Mouse (Mus musculus): ENCODE data around the gene H2-Ob. TPM values are rescaled to one million over a fixed set of nuclear protein-coding genes. Genes with fewer than 3 reads are reported as not detected.
A peak's percentile ranks its signal among the peaks of the same experiment; 100 is the strongest.

The H2-Ob gene
- polyA plus RNA-seq, 1 experiment from 2014 or later = 0.54 TPM

DNA sequence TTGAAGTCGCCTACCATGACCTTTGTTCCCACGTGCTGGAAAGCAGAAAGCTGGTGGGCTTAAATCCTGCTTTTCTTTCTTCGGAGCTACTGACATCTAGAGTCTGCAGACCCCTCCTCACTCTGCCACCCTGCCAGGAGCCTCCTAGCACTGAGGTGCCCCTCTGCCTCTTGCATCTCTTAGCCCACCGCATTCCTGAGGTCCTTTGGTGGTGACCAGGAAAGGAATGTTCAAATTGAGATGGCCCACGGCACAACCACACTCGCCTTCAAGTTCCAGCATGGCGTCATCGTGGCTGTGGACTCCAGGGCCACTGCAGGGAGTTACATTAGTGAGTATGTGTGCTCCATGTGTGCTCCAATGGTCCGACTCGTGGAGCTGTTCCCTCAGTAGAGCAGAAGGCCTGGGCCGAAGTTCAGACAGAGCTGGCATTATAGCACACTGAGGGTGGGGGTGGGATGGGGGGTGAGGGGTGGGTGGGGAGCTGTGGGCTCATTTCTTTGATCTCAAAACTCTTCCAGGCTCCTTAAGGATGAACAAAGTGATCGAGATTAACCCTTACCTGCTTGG lies 39.6 kb upstream of the H2-Ob start:
- no peak overlapping the region for H3K9ac ChIP-seq (ENCODE audit: low read depth, low read length)
- peaks cover 24% of the 10 kb centered on the region for H3K27me3 ChIP-seq (ENCODE audit: control insufficient read depth, insufficient read depth, low read depth, low read length)
- no peak for ATAC-seq (ENCODE audit: low read depth)
- H3K9me3 ChIP-seq (replicated peaks; ENCODE audit: control insufficient read depth, low read length) = no peaks in the 10 kb centered on the region
- H3K4me3 ChIP-seq (ENCODE audit: low read depth, low read length) = no peak overlapping the region
- peaks cover 16% of the 10 kb centered on the region for H3K4me1 ChIP-seq (ENCODE audit: control insufficient read depth, low read depth, low read length)
- H3K36me3 ChIP-seq (ENCODE audit: control insufficient read depth, insufficient read depth) = no peaks in the 10 kb centered on the region
- 57% methylated on average over 12 of the region's 12 CpGs for WGBS (ENCODE audit: insufficient replicate concordance)
- no peak overlapping the region for H3K27ac ChIP-seq (ENCODE audit: low read length)
- no peak overlapping the region for H3K4me2 ChIP-seq (ENCODE audit: low read depth, low read length)

DNA sequence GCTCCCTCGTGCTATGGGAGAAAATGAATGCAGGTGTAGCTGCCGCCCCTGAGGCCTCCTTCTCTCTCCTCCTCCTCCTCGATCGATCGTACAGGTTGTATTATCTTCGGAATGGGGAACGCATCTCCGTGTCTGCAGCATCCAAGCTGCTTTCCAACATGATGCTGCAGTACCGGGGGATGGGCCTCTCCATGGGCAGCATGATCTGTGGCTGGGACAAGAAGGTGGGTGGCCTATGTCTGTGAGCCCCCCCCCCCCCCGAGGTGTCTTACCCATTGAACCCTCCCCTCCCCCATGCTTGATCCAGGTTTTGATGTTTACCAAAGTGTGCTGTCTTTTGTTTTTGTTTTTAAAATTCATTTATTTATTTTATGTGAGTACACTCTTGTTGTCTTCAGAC lies 38.7 kb upstream of the H2-Ob start:
- Histone ChIP-seq H3K4me1 (ENCODE audit: control insufficient read depth, low read depth, low read length) (peaks cover 18% of the 10 kb centered on the region), H3K36me3 (ENCODE audit: control insufficient read depth, insufficient read depth) (no peaks in the 10 kb centered on the region), H3K27ac (ENCODE audit: low read length) (no peak overlapping the region), H3K9ac (ENCODE audit: low read depth, low read length) (no peak overlapping the region), H3K4me2 (ENCODE audit: low read depth, low read length) (no peak overlapping the region), H3K27me3 (ENCODE audit: control insufficient read depth, insufficient read depth, low read depth, low read length) (peaks cover 24% of the 10 kb centered on the region), H3K4me3 (ENCODE audit: low read depth, low read length) (no peak overlapping the region), H3K9me3 (replicated peaks; ENCODE audit: control insufficient read depth, low read length) (no peaks in the 10 kb centered on the region)
- WGBS (ENCODE audit: insufficient replicate concordance) = 77% methylated on average over 10 of the region's 10 CpGs
- no peak for ATAC-seq (ENCODE audit: low read depth)

DNA sequence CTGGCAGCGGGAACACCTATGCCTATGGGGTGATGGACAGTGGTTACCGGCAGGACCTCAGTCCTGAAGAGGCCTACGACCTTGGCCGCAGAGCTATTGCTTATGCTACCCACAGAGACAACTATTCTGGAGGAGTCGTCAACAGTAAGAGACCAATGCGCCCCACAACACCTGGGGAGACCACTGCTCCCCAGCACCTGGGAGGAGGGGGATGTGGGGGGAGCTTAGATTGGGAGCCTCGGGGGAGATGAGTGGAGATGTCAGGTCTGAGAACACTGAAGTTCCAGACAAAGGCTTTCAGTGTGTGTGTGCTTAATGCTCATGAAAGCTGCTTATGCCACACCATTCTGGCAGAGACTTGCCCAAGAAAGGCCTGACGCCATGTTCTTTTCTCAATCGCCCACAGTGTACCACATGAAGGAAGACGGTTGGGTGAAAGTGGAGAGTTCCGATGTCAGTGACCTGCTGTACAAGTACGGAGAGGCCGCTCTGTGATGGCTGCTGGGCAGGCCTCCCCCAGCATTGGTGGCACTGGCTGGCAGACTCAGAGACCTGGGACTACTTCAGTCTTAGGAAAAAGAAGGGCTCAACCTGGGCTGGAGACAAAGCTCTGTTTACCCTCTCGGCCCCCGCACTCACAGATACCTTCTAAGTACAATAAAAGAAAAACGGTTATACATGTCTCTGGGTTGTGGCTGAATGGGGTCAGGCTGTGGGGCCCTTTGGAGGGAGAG lies 37.8 kb upstream of the H2-Ob start:
- no peak overlapping the region for H3K4me2 ChIP-seq (ENCODE audit: low read depth, low read length)
- no peak overlapping the region for H3K4me3 ChIP-seq (ENCODE audit: low read depth, low read length)
- peaks cover 26% of the 10 kb centered on the region for H3K4me1 ChIP-seq (ENCODE audit: control insufficient read depth, low read depth, low read length)
- no peaks in the 10 kb centered on the region for H3K9me3 ChIP-seq (replicated peaks; ENCODE audit: control insufficient read depth, low read length)
- ATAC-seq (ENCODE audit: low read depth) = no peak
- no peaks in the 10 kb centered on the region for H3K36me3 ChIP-seq (ENCODE audit: control insufficient read depth, insufficient read depth)
- no peak overlapping the region for H3K9ac ChIP-seq (ENCODE audit: low read depth, low read length)
- WGBS (ENCODE audit: insufficient replicate concordance) = 77% methylated on average over 16 of the region's 16 CpGs
- H3K27ac ChIP-seq (ENCODE audit: low read length) = no peak overlapping the region
- H3K27me3 ChIP-seq (ENCODE audit: control insufficient read depth, insufficient read depth, low read depth, low read length) = peaks cover 24% of the 10 kb centered on the region

DNA sequence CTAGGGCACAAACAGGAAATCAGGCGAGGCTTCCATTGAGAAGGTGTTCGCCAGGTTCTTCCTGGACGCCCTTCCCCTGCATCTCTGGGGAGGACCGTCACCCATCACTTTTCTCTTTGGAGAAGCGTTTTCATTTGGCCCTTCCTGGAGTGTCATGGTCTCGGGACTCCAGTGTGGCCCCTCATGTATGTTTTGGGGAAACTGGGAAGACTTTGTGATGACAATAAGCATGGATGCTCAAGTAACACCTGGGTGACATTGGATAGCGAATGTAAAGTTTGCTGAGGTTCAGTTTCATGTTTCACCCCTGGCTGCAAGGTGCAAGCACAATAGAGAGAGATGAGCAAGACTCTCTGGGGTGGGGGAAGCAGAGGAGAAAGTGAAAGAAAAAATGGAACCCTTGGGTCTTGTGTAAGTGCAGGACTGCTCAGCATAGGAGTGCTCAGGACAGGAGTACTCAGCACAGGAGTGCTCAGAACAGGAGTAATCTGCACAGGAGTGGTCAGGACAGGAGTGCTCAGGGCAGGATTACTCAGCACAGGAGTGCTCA lies 37.1 kb upstream of the H2-Ob start:
- H3K4me1 ChIP-seq (ENCODE audit: control insufficient read depth, low read depth, low read length) = peaks cover 25% of the 10 kb centered on the region
- H3K27ac ChIP-seq (ENCODE audit: low read length) = no peak overlapping the region
- H3K4me2 ChIP-seq (ENCODE audit: low read depth, low read length) = no peak overlapping the region
- H3K9me3 ChIP-seq (replicated peaks; ENCODE audit: control insufficient read depth, low read length) = no peaks in the 10 kb centered on the region
- peaks cover 17% of the 10 kb centered on the region for H3K27me3 ChIP-seq (ENCODE audit: control insufficient read depth, insufficient read depth, low read depth, low read length)
- H3K36me3 ChIP-seq (ENCODE audit: control insufficient read depth, insufficient read depth) = no peaks in the 10 kb centered on the region
- 68% methylated on average over 7 of the region's 7 CpGs for WGBS (ENCODE audit: insufficient replicate concordance)
- no peak overlapping the region for H3K9ac ChIP-seq (ENCODE audit: low read depth, low read length)
- ATAC-seq (ENCODE audit: low read depth) = no peak
- H3K4me3 ChIP-seq (ENCODE audit: low read depth, low read length) = no peak overlapping the region

DNA sequence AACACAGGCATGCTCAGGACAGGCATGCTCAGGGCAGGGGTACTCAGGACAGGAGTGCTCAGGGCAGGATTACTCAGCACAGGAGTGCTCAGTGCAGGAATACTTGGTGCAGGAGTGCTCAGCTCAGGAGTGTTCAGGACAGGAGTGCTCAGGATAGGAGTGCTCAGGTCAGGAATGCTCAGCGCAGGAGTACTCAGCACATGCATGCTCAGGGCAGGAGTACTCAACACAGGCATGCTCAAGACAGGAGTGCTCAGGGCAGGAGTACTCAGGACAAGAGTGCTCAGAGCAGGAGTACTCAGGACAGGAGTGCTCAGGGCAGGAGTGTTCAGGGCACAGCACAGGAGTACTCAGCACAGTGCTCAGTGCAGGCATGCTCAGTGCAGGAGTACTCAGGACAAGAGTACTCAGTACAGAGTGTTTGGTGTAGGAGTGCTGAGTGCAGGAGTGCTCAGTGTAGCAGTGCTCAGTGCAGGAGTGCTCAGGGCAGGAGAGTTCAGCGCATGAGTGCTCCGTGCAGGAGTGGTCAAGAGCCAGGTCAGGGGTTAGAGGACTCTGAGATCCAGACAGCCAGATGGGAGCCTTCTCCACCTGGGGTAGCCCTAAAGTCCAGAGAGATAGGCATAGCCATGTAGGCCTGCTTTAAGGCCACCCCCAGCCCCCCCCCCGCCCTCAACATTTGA lies 35.8 kb upstream of the H2-Ob start:
- ATAC-seq (ENCODE audit: low read depth) = no peak
- no peak overlapping the region for H3K4me3 ChIP-seq (ENCODE audit: low read depth, low read length)
- H3K9ac ChIP-seq (ENCODE audit: low read depth, low read length) = no peak overlapping the region
- no peaks in the 10 kb centered on the region for H3K9me3 ChIP-seq (replicated peaks; ENCODE audit: control insufficient read depth, low read length)
- H3K4me1 ChIP-seq (ENCODE audit: control insufficient read depth, low read depth, low read length) = peaks cover 14% of the 10 kb centered on the region
- peaks cover 4% of the 10 kb centered on the region for H3K27me3 ChIP-seq (ENCODE audit: control insufficient read depth, insufficient read depth, low read depth, low read length)
- no peaks in the 10 kb centered on the region for H3K36me3 ChIP-seq (ENCODE audit: control insufficient read depth, insufficient read depth)
- no peak overlapping the region for H3K4me2 ChIP-seq (ENCODE audit: low read depth, low read length)
- 79% methylated on average over 4 of the region's 4 CpGs for WGBS (ENCODE audit: insufficient replicate concordance)
- no peak overlapping the region for H3K27ac ChIP-seq (ENCODE audit: low read length)

DNA sequence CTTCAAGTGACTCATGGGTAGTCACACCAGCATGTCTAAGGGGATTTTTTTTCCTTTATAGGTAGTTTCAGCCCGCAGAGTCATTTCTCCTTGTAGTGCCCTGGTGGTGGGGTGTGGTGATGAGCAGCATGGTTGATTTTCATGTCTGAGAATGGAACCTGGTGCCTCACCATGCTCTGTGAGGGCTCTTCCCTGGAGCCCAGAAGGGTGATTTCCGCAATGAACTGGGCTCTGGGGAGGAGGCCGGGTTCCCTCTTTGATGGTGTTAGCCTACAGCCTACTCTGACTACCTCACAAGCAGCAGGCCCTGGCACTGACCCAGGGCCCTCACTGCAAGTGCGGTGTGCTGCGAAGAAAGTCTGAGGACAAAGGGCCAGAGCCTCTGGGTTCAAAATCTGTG lies 35.3 kb upstream of the H2-Ob start, which contains the start of gene Tap2:
Gene Tap2, plus strand, starts transcription at position 84 of the 400 bp plus-strand sequence.
- H3K36me3 ChIP-seq (ENCODE audit: control insufficient read depth, insufficient read depth) = no peaks in the 10 kb centered on the region
- peak within 1 kb of the TSS; percentile 84 for H3K9ac ChIP-seq (ENCODE audit: low read depth, low read length)
- H3K9me3 ChIP-seq (replicated peaks; ENCODE audit: control insufficient read depth, low read length) = no peaks in the 10 kb centered on the region
- WGBS (ENCODE audit: insufficient replicate concordance) = 74% methylated on average over 5 of the region's 5 CpGs
- no peaks in the 10 kb centered on the region for H3K27me3 ChIP-seq (ENCODE audit: control insufficient read depth, insufficient read depth, low read depth, low read length)
- H3K4me3 ChIP-seq (ENCODE audit: low read depth, low read length) = peak within 1 kb of the TSS; percentile 85
- no peak for ATAC-seq (ENCODE audit: low read depth)
- peaks cover 14% of the 10 kb centered on the region for H3K4me1 ChIP-seq (ENCODE audit: control insufficient read depth, low read depth, low read length)
- H3K27ac ChIP-seq (ENCODE audit: low read length) = no peak within 1 kb of the TSS; the same call in 1 of the 2 replicates
- H3K4me2 ChIP-seq (ENCODE audit: low read depth, low read length) = peak within 1 kb of the TSS; percentile 95

DNA sequence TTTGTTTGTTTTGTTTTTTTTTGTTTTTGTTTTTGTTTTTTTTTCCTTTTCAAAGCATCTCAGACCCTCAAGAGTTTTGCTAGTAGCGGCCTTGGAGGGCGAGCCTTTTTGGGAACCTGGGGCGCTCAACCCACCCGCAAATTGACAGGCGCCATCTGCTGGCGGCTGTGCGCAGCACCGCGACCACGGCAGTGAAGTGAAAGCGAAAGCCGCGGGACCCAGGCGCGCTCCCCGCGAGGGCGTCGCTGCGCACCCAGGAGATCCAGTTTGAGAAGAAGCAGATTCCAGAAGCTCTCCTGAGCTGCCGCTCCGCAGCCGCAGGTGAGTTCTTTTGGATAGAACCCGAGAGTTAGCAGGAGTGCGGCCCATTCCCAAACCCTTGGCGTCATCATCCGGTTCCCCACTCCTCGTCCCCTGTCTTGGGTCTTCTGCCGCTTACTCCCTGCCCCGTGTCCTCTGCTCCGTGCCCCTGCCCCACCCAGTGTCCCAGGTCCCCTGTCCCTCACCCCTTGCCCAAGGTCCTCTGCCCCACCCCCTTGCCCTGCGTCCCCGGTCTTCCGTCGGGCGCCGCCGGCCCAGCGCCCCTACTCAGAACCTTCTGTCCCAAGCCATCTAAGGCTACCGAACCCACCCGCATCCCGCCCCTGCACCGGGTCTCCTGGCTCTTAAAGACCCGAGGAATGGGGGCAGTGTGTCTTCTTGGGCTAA lies 34.2 kb upstream of the H2-Ob start:
- Histone ChIP-seq H3K36me3 (ENCODE audit: control insufficient read depth, insufficient read depth) (no peaks in the 10 kb centered on the region), H3K27ac (ENCODE audit: low read length) (peak overlapping the region; percentile 50; the same call in 1 of the 2 replicates), H3K4me3 (ENCODE audit: low read depth, low read length) (peak overlapping the region; percentile 85), H3K9ac (ENCODE audit: low read depth, low read length) (peak overlapping the region; percentile 84), H3K4me1 (ENCODE audit: control insufficient read depth, low read depth, low read length) (peaks cover 14% of the 10 kb centered on the region), H3K27me3 (ENCODE audit: control insufficient read depth, insufficient read depth, low read depth, low read length) (no peaks in the 10 kb centered on the region), H3K9me3 (replicated peaks; ENCODE audit: control insufficient read depth, low read length) (no peaks in the 10 kb centered on the region), H3K4me2 (ENCODE audit: low read depth, low read length) (peak overlapping the region; percentile 95)
- ATAC-seq (ENCODE audit: low read depth) = peak; percentile 64
- whole genome bisulfite sequencing (ENCODE audit: insufficient replicate concordance) = 1% methylated on average over 44 of the region's 44 CpGs

DNA sequence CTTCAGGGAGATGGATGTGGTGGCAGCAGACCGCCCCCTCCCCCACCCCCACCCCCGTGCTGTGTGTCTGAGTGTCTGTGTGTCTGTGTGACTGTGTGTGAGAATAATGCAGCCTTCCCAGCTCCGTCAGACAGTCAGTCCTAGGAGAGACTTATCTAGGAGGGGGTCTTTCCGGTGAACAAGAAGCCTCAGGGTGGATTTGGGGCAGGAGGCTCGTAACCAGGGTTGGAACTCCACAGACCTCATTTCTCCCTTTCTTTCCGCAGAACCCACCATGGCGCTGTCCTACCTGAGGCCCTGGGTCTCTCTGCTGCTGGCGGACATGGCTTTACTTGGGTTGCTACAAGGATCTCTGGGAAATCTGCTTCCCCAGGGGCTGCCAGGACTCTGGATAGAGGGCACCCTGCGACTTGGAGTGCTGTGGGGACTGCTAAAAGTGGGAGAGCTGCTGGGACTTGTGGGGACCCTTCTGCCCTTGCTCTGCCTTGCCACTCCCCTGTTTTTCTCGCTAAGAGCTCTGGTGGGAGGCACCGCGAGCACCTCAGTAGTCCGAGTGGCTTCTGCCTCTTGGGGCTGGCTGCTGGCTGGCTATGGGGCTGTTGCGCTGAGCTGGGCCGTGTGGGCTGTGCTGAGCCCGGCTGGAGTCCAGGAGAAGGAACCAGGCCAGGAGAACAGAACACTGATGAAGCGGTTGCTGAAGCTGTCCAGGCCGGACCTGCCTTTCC lies 33.5 kb upstream of the H2-Ob start:
- H3K36me3 ChIP-seq (ENCODE audit: control insufficient read depth, insufficient read depth) = no peaks in the 10 kb centered on the region
- H3K27ac ChIP-seq (ENCODE audit: low read length) = peak overlapping the region; percentile 60
- no peaks in the 10 kb centered on the region for H3K27me3 ChIP-seq (ENCODE audit: control insufficient read depth, insufficient read depth, low read depth, low read length)
- WGBS (ENCODE audit: insufficient replicate concordance) = 10% methylated on average over 18 of the region's 18 CpGs
- peak overlapping the region; percentile 85 for H3K4me3 ChIP-seq (ENCODE audit: low read depth, low read length)
- peak; percentile 31; the same call in 1 of the 2 replicates for ATAC-seq (ENCODE audit: low read depth)
- peaks cover 14% of the 10 kb centered on the region for H3K4me1 ChIP-seq (ENCODE audit: control insufficient read depth, low read depth, low read length)
- no peaks in the 10 kb centered on the region for H3K9me3 ChIP-seq (replicated peaks; ENCODE audit: control insufficient read depth, low read length)
- peak overlapping the region; percentile 95 for H3K4me2 ChIP-seq (ENCODE audit: low read depth, low read length)
- H3K9ac ChIP-seq (ENCODE audit: low read depth, low read length) = peak overlapping the region; percentile 84
